Mouse (Mus musculus) erythroid progenitor cell, adult 5-6 weeks (primary cell): ENCODE measurements around the gene Treml4. TPM values are rescaled to one million over a fixed set of nuclear protein-coding genes. Genes with fewer than 3 reads are reported as not detected.

ENCODE experiments used
- ATAC-seq: replicated peaks from 2 replicates; pipeline ENCODE4 v1.8.0; 2016; ENCODE audit warnings: moderate number of reproducible peaks, mild to moderate bottlenecking, moderate TSS enrichment, inconsistent platforms; ENCODE audit not compliant: poor library complexity, low FRiP score, severe bottlenecking
- total RNA-seq, 2 experiments: library from RNA; stranded (forward) in 1 of 2; stranded (reverse) in 1 of 2; fragments of 150-400 nt in 1 of 2; fragments of 186-747, 209-891 nt in 1 of 2; gene quantifications; 2 replicates each; pipeline versions ENCODE4 v1.2.3 to v1.2.4; 2015 to 2017; ENCODE audit warnings: low replicate concordance in 2 of 2

Treml4 gene
- total RNA-seq, 2 experiments from 2014 or later = 4.2 to 16.2 TPM

GRCm38 (mm10) chr17:48324258-48324657, 60.2 kb downstream of the Treml4 start:
- no peak for ATAC-seq

Other genes starting within 250 kb of the Treml4 start
- not detected in 2 replicates for gene 1700122O11Rik, start 226.0 kb upstream of the Treml4 start, total RNA-seq (2015; ENCODE audit: low replicate concordance)
- gene 1700122O11Rik, start 226.0 kb upstream of the Treml4 start, total RNA-seq (2017; ENCODE audit: low replicate concordance) = not detected in 2 replicates
- gene 1700067P10Rik, start 175.0 kb upstream of the Treml4 start, total RNA-seq (2015; ENCODE audit: low replicate concordance) = not detected in 2 replicates
- 0.51 TPM in 1 of 2 replicates, not detected in the other for gene 1700067P10Rik, start 175.0 kb upstream of the Treml4 start, total RNA-seq (2017; ENCODE audit: low replicate concordance)
- gene 9830107B12Rik, start 118.0 kb upstream of the Treml4 start, total RNA-seq (2015; ENCODE audit: low replicate concordance) = 0.42 and 5.4 TPM in 2 replicates
- 2.1 and 3.0 TPM in 2 replicates for gene 9830107B12Rik, start 118.0 kb upstream of the Treml4 start, total RNA-seq (2017; ENCODE audit: low replicate concordance)
- gene A530064D06Rik, start 97.0 kb upstream of the Treml4 start, total RNA-seq (2015; ENCODE audit: low replicate concordance) = 2.5 and 2.9 TPM in 2 replicates
- gene A530064D06Rik, start 97.0 kb upstream of the Treml4 start, total RNA-seq (2017; ENCODE audit: low replicate concordance) = 3.5 and 5.9 TPM in 2 replicates
- 1.3 and 4.3 TPM in 2 replicates for gene Trem1, start 31.5 kb upstream of the Treml4 start, total RNA-seq (2015; ENCODE audit: low replicate concordance)
- 1.4 and 5.2 TPM in 2 replicates for gene Trem1, start 31.5 kb upstream of the Treml4 start, total RNA-seq (2017; ENCODE audit: low replicate concordance)
- gene Trem3, start 16.5 kb upstream of the Treml4 start, total RNA-seq (2015; ENCODE audit: low replicate concordance) = 8.0 and 24.9 TPM in 2 replicates
- gene Trem3, start 16.5 kb upstream of the Treml4 start, total RNA-seq (2017; ENCODE audit: low replicate concordance) = 9.3 and 19.0 TPM in 2 replicates
- 5.8 and 18.4 TPM in 2 replicates for gene Treml2, start 35.2 kb downstream of the Treml4 start, total RNA-seq (2015; ENCODE audit: low replicate concordance)
- 5.7 and 7.7 TPM in 2 replicates for gene Treml2, start 35.2 kb downstream of the Treml4 start, total RNA-seq (2017; ENCODE audit: low replicate concordance)
- 7.9 and 12.6 TPM in 2 replicates for gene B430306N03Rik, start 51.8 kb downstream of the Treml4 start, total RNA-seq (2015; ENCODE audit: low replicate concordance)
- 2.6 and 8.1 TPM in 2 replicates for gene B430306N03Rik, start 51.8 kb downstream of the Treml4 start, total RNA-seq (2017; ENCODE audit: low replicate concordance)
- 2.2 TPM in 1 of 2 replicates, not detected in the other for gene Trem2, start 82.1 kb downstream of the Treml4 start, total RNA-seq (2015; ENCODE audit: low replicate concordance)
- gene Trem2, start 82.1 kb downstream of the Treml4 start, total RNA-seq (2017; ENCODE audit: low replicate concordance) = 0.26 TPM in 1 of 2 replicates, not detected in the other
- not detected in 2 replicates for gene Treml1, start 95.6 kb downstream of the Treml4 start, total RNA-seq (2015; ENCODE audit: low replicate concordance)
- not detected in 2 replicates for gene Treml1, start 95.6 kb downstream of the Treml4 start, total RNA-seq (2017; ENCODE audit: low replicate concordance)
- 133 and 142 TPM in 2 replicates for gene Nfya, start 145.6 kb downstream of the Treml4 start, total RNA-seq (2015; ENCODE audit: low replicate concordance)
- gene Nfya, start 145.6 kb downstream of the Treml4 start, total RNA-seq (2017; ENCODE audit: low replicate concordance) = 69.3 and 110 TPM in 2 replicates
- 42.9 and 62.9 TPM in 2 replicates for gene Oard1, start 145.7 kb downstream of the Treml4 start, total RNA-seq (2015; ENCODE audit: low replicate concordance)
- gene Oard1, start 145.7 kb downstream of the Treml4 start, total RNA-seq (2017; ENCODE audit: low replicate concordance) = 81.9 and 87.0 TPM in 2 replicates
- gene Apobec2, start 168.6 kb downstream of the Treml4 start, total RNA-seq (2015; ENCODE audit: low replicate concordance) = not detected in 2 replicates
- not detected in 2 replicates for gene Apobec2, start 168.6 kb downstream of the Treml4 start, total RNA-seq (2017; ENCODE audit: low replicate concordance)
- gene Tspo2, start 187.2 kb downstream of the Treml4 start, total RNA-seq (2015; ENCODE audit: low replicate concordance) = 464 and 482 TPM in 2 replicates
- gene Tspo2, start 187.2 kb downstream of the Treml4 start, total RNA-seq (2017; ENCODE audit: low replicate concordance) = 322 and 537 TPM in 2 replicates
- gene Unc5cl, start 190.6 kb downstream of the Treml4 start, total RNA-seq (2015; ENCODE audit: low replicate concordance) = 13.4 and 20.5 TPM in 2 replicates
- 13.2 and 24.1 TPM in 2 replicates for gene Unc5cl, start 190.6 kb downstream of the Treml4 start, total RNA-seq (2017; ENCODE audit: low replicate concordance)